Mouse (Mus musculus) B cell, adult 2 months (primary cell): ENCODE measurements around the gene Armh3.

Source experiments
- DNase-seq, 2 experiments: peaks; one replicate each; pipeline ENCODE4 v3.0.0; 2022

Armh3 gene

GRCm38 (mm10) chr19:45997785-45998693, at the start of gene Armh3:
TSS of gene Armh3 (minus strand) at chr19:45998488.
- DNase-seq = peak; percentile 95

GRCm38 (mm10) chr19:46047426-46047825, 49.1 kb upstream of the Armh3 start:
- DNase-seq = no peak

GRCm38 (mm10) chr19:46046621-46047025, 48.3 kb upstream of the Armh3 start:
- DNase-seq = no peak

- DNase-seq = peak in 1 of 2 experiments; percentile 24
Observed at GRCm38 (mm10) chr19:46045696-46046311, 47.5 kb upstream of the Armh3 start.

- peak; percentile 78 to 79 for DNase-seq
Observed at GRCm38 (mm10) chr19:46044993-46045695, 46.9 kb upstream of the Armh3 start, which contains the start of gene Ldb1. TSS of gene Ldb1 (minus strand) at chr19:46045214.

GRCm38 (mm10) chr19:46044271-46044992, 46.1 kb upstream of the Armh3 start, which contains the start of gene Pprc1:
TSS of gene Pprc1 (plus strand) at chr19:46044886.
- DNase-seq = peak in 1 of 2 experiments; percentile 21

- DNase-seq = no peak
Observed at GRCm38 (mm10) chr19:46043380-46043779, 45.1 kb upstream of the Armh3 start.

- peak; percentile 31 to 32 for DNase-seq
Observed at GRCm38 (mm10) chr19:46042476-46043011, 44.3 kb upstream of the Armh3 start.

GRCm38 (mm10) chr19:46041933-46042475, 43.7 kb upstream of the Armh3 start:
- peak in 1 of 2 experiments; percentile 26 for DNase-seq

GRCm38 (mm10) chr19:46041299-46041932, 43.1 kb upstream of the Armh3 start:
- peak; percentile 52 to 53 for DNase-seq

GRCm38 (mm10) chr19:46040149-46040902, 42.0 kb upstream of the Armh3 start:
- DNase-seq = peak; percentile 30 to 37

GRCm38 (mm10) chr19:46039478-46039877, 41.2 kb upstream of the Armh3 start:
- DNase-seq = peak; percentile 87 to 89

- DNase-seq = peak in 1 of 2 experiments; percentile 9
Observed at GRCm38 (mm10) chr19:46038851-46039260, 40.6 kb upstream of the Armh3 start.

- DNase-seq = no peak
Observed at GRCm38 (mm10) chr19:46037925-46038850, 39.9 kb upstream of the Armh3 start.

GRCm38 (mm10) chr19:46037243-46037924, 39.1 kb upstream of the Armh3 start:
- DNase-seq = peak; percentile 46 to 53

GRCm38 (mm10) chr19:46036477-46037242, 38.4 kb upstream of the Armh3 start:
- DNase-seq = peak; percentile 54 to 57

- no peak for DNase-seq
Observed at GRCm38 (mm10) chr19:46035971-46036370, 37.7 kb upstream of the Armh3 start.

- DNase-seq = no peak
Observed at GRCm38 (mm10) chr19:46033911-46034310, 35.6 kb upstream of the Armh3 start.
